Mouse (Mus musculus) layer of hippocampus, postnatal 14 days (tissue): ENCODE data around the gene Slc16a9. TPM values are rescaled to one million over a fixed set of nuclear protein-coding genes. Genes with fewer than 3 reads are reported as not detected.

ENCODE experiments used
- DNase-seq, 2 experiments: peaks; one replicate each; pipeline ENCODE4 v3.0.0; 2021 to 2022; ENCODE audit warnings: low spot score in 2 of 2, mixed read lengths in 1 of 2
- total RNA-seq, 2 experiments: library from RNA; stranded (reverse); gene quantifications; 2 replicates each; pipeline ENCODE4 v1.2.3; 2021

The Slc16a9 gene
- total RNA-seq, 2 experiments from 2014 or later = 3.1 to 3.5 TPM

DNA sequence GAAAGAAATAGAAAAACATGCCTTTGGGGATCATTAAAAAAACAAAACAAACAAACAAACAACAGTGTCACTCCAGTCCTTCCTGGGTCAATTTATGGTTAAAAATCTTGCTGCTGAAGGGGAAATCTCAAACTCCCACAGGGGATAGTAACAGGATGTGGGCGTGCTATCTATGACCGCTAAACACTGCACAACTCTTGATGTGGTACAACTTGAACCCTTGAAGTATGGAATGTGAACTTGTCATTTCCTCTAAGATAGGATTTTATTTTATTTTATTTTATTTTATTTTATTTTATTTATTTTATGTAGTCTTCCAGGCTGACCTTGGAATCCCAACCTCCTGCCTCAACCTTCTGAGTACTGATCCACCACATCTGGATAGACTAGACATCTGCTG, 54.2 kb downstream of the Slc16a9 start:
- DNase-seq = no peak

GRCm38 (mm10) chr10:70299653-70300052, 54.8 kb downstream of the Slc16a9 start:
- no peak for DNase-seq

- DNase-seq = no peak
These were observed 56.3 kb downstream of the Slc16a9 start for GRCm38 (mm10) chr10:70301190-70301589.

DNA sequence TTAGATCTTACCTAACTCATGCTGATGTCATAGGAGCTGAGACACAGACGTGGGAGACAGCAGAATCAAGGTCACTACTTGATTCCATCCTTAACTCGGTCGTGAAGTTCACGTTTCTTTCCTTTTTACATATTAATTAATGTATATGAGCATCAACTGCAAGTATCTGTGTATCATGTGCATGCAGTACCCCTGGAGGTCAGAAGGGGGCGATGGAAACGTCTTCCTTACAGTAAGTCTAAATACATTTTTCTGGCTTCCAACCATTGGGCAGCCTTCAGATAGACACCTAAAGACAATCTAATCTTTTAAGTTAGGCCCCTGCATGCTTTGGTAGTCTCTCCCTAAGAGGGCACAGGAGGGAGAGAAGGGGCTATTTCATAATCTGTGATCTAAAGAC, 58.3 kb downstream of the Slc16a9 start:
- DNase-seq = no peak

DNA sequence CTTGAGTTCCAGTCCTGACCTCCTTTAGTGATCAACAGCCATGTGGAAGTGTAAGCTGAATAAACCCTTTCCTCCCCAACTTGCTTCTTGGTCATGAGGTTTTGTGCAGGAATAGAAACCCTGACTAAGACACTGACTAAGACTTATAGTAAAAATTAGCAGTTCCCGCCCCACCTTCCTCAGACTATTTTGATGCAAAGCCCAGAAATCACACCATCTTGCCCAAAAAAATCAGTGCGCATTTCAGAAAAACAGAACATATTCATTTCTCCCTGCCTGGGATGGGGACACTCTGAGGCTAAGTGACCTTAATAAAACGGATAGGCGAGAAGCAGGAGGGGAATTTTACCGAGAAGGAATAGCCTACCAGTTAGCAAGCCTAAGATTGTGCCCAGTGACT, 60.8 kb downstream of the Slc16a9 start:
- DNase-seq = no peak

GRCm38 (mm10) chr10:70309416-70309815, 64.5 kb downstream of the Slc16a9 start:
- DNase-seq = no peak

- DNase-seq = no peak
These were observed 65.7 kb downstream of the Slc16a9 start for GRCm38 (mm10) chr10:70310646-70311045.

- DNase-seq = no peak
These were observed 71.0 kb downstream of the Slc16a9 start for GRCm38 (mm10) chr10:70315895-70316294.

- no peak for DNase-seq
These were observed 72.0 kb downstream of the Slc16a9 start for GRCm38 (mm10) chr10:70316856-70317255.

DNA sequence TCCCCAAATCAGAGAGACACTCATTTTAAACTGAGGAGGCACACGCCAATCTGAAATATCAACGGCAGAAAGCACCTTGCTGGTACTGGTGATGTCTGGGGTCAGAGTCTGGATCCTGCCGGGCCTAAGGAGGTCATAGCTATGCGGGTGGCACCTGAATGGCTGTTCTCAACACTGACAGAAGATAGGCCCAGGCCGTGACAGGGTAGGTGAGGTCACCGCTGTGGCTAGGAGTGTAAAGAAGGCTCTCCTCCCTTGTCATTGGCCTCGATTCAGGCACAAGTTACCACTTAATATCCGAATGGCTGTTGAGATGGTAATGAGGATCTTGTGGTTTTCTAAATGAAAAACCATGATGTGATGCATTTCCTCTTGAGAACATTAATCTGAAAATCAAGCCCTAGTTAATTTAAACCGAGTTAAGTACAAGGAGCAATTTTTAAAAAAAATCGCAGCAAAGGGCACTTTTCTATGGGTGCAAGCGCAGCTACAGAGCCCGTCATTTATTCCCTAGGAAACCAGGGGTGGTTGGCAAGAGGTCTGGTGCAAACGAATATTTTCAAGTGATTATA, 72.6 kb downstream of the Slc16a9 start:
- DNase-seq = no peak

DNA sequence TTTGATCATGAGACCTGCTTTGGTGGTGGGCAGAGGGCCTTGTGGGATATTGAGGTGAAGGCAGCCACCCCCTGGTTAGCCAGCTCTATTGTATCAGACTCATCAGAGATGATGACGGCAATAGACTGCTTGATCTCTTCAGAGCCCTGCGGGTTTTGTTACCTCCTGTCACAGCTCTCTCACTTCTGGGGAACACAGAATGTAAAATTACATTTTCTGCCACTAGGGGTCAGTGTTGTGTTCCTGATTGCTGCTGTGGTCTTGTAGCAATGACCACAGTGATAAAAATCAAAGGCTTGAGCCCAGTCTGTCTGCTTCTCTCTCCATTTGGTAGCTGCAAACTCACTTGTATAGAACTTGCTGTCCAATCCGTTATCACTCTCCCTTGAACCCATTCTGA, 73.7 kb downstream of the Slc16a9 start:
- DNase-seq = peak; percentile 59 to 91

GRCm38 (mm10) chr10:70325518-70325917, 80.6 kb downstream of the Slc16a9 start:
- DNase-seq = no peak

- DNase-seq = no peak
These were observed 82.4 kb downstream of the Slc16a9 start for GRCm38 (mm10) chr10:70327331-70327730.

GRCm38 (mm10) chr10:70328139-70328538, 83.2 kb downstream of the Slc16a9 start:
- DNase-seq = no peak

Other genes with a start within 250 kb of the Slc16a9 start
- 10 to 100 TPM; 65.7 to 66.3 TPM for gene Ccdc6, start 148.0 kb upstream of the Slc16a9 start, total RNA-seq
- 1 to 10 TPM in 1 of 2 experiments, not detected in 1; 1.5 TPM for gene Mrln, start 40.4 kb upstream of the Slc16a9 start, total RNA-seq
- 10 to 100 TPM; 70.0 to 73.6 TPM for gene Fam13c, start 195.4 kb downstream of the Slc16a9 start, total RNA-seq